ENCODE assay signal across 9 mouse cellular contexts in the genomic region with DNA sequence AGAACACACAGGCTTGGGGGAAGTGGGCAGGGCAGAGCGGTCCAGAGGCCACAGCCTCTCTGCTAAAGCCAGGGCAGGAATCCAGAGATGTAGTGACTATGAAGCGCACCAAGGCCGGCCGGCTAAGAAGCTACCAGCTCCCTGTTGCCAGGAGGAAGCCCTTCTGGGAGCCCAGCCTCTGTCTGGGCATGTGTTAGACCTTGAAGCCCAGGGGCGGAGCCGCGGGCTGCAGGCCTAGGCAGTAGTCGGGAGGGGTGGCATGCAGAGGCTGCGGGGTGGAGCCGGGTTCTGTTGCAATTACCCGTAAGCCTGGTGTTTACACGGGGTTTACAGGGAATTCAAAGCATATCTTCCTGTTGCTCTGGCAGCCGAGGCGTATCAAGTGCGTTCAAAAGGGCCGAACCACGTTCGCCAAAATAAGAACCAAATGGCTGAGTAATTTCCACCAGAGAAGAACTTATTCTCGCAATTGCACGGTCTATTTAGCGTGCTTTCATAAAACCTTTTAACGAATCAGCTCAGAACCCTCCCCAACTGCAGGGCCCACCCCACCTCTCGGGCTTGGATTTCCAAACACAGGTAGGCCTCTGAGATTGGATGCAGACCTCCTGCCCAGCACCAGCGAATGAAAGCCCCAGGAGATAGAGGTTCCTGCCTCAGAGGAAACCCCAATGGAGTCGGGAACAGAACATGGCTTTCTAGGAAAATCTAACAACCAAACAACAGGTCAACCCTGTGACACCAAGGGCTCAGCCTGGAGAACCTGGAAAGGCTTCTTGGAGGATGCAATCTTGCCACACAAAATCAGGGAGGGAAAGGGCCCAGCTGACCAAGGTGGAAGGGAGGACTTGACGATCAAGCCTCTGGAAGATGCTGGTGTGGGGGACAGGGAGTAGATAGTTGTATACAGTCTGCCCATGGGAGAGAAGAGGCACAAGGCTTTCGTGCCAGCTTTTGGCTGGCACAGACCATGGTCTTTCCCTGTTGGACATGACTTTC.
A peak's percentile ranks its signal among the peaks of the same experiment; 100 is the strongest.
DNase-seq lines count a peak whose midpoint lies in the region; ATAC-seq lines count a peak whose summit lies in the region.
"Had no signal": no experiment of that assay in that cellular context is flagged by ENCODE, and none has a peak within 500 bp of the region (broad histone marks: within the 10 kb centered on the region; RNA-seq: fewer than 3 reads in every experiment).

No protein-coding gene starts in this region.

- H3K4me2 ChIP-seq in heart, embryonic 16.5 days (ENCODE audit: low read depth, low read length), result no peak overlapping the region

- 48% methylated on average over 27 of the region's 27 CpGs for WGBS in heart, embryonic 16.5 days

- H3K27me3 ChIP-seq in heart, embryonic 16.5 days (ENCODE audit: control insufficient read depth, insufficient read depth, low read length), result no peaks in the 10 kb centered on the region

- H3K4me1 ChIP-seq in heart, embryonic 16.5 days (ENCODE audit: control insufficient read depth, insufficient read depth, low read length), result no peaks in the 10 kb centered on the region

- H3K9me3 ChIP-seq in heart, embryonic 16.5 days (replicated peaks; ENCODE audit: control insufficient read depth, low read length), result no peaks in the 10 kb centered on the region
- H3K9me3 ChIP-seq: G1E had no signal

- no peak for DNase-seq in heart, adult 9 months (ENCODE audit: low spot score in 2 of 2)
- peak; percentile 90 for DNase-seq in fibroblast of lung, adult 2 months (ENCODE audit: low read depth)
- DNase-seq in kidney, postnatal 25 days, result peak; percentile 53 to 76
- DNase-seq in lung, postnatal 4 days, result peak; percentile 67 to 82
- peak; percentile 61 for DNase-seq in yolk sac, embryonic 10.5 days (ENCODE audit: low spot score)
- DNase-seq in cerebellum, adult 11 months, result no peak
- no peak for DNase-seq in right cerebral cortex, adult 2 months (ENCODE audit: low spot score in 2 of 2)

- ATAC-seq in heart, embryonic 16.5 days (replicated peaks; ENCODE audit: extremely low read depth, insufficient read depth, low FRiP score), result peak; percentile 37; the same call in 1 of the 2 replicates

- no peaks in the 10 kb centered on the region for H3K36me3 ChIP-seq in heart, embryonic 16.5 days (ENCODE audit: control insufficient read depth, insufficient read depth)
- H3K36me3 ChIP-seq: G1E had no signal

- H3K27ac ChIP-seq in heart, embryonic 16.5 days (ENCODE audit: low read length), result no peak overlapping the region

- H3K9ac ChIP-seq in heart, embryonic 16.5 days (ENCODE audit: low read length), result no peak overlapping the region

- H3K4me3 ChIP-seq in heart, embryonic 16.5 days (ENCODE audit: low read length), result no peak overlapping the region

Comparison
In these comparisons a context has a peak if more than half of its experiments do, and no peak if none do; other contexts are left out.
1. DNase-seq: peak in fibroblast of lung, adult 2 months (single experiment), kidney, postnatal 25 days (2 of 2), lung, postnatal 4 days (2 of 2) and yolk sac, embryonic 10.5 days (single experiment); none in heart, adult 9 months (0 of 2), cerebellum, adult 11 months (single experiment) and right cerebral cortex, adult 2 months (0 of 2).